Mouse (Mus musculus): ENCODE results near the gene Esyt1. TPM values are rescaled to one million over a fixed set of nuclear protein-coding genes. Genes with fewer than 3 reads are reported as not detected.
"Not testable (repeated sequence)": the region's sequence is repeated elsewhere in the genome, so short reads cannot be mapped to it uniquely, and the experiment has no call there.

Gene Esyt1
- polyA plus RNA-seq, 1 experiment from 2014 or later: 10.0 TPM

GRCm38 (mm10) chr10:128494667-128495245, 30.9 kb downstream of the Esyt1 start:
- Histone ChIP-seq H3K27ac (ENCODE audit: low read depth, low read length) (peak overlapping the region; percentile 83), H3K4me1 (ENCODE audit: control insufficient read depth, insufficient read depth, low read length) (peaks cover 30% of the 10 kb centered on the region), H3K9ac (replicated peaks; ENCODE audit: low read depth, low read length) (peak overlapping the region; percentile 50), H3K27me3 (ENCODE audit: control insufficient read depth, insufficient read depth, low read length) (no peaks in the 10 kb centered on the region), H3K9me3 (ENCODE audit: control insufficient read depth, low read length) (no peaks in the 10 kb centered on the region), H3K4me2 (ENCODE audit: low read depth, low read length) (peak overlapping the region; percentile 82), H3K4me3 (ENCODE audit: low read depth, low read length) (peak overlapping the region; percentile 78), H3K36me3 (ENCODE audit: control insufficient read depth, insufficient read depth, low read length) (peaks cover 19% of the 10 kb centered on the region)
- 62% methylated on average over 11 of the region's 11 CpGs for WGBS
- no peak for ATAC-seq (ENCODE audit: low read depth)

- H3K27me3 ChIP-seq (ENCODE audit: control insufficient read depth, insufficient read depth, low read length): no peaks in the 10 kb centered on the region
- WGBS: under 1% methylated on average over 45 of the region's 45 CpGs
- peak within 1 kb of the TSS; percentile 83 for H3K27ac ChIP-seq (ENCODE audit: low read depth, low read length)
- H3K9ac ChIP-seq (replicated peaks; ENCODE audit: low read depth, low read length): peak within 1 kb of the TSS; percentile 78
- H3K9me3 ChIP-seq (ENCODE audit: control insufficient read depth, low read length): no peaks in the 10 kb centered on the region
- peak; percentile 95 for ATAC-seq (ENCODE audit: low read depth)
- H3K36me3 ChIP-seq (ENCODE audit: control insufficient read depth, insufficient read depth, low read length): peaks cover 27% of the 10 kb centered on the region
- H3K4me2 ChIP-seq (ENCODE audit: low read depth, low read length): peak within 1 kb of the TSS; percentile 82
- peak within 1 kb of the TSS; percentile 78 for H3K4me3 ChIP-seq (ENCODE audit: low read depth, low read length)
- H3K4me1 ChIP-seq (ENCODE audit: control insufficient read depth, insufficient read depth, low read length): peaks cover 24% of the 10 kb centered on the region
Measured at GRCm38 (mm10) chr10:128493695-128494666, 31.7 kb downstream of the Esyt1 start, which contains the start of gene Myl6. Gene Myl6 (minus strand): TSS chr10:128494145.

- H3K9me3 ChIP-seq (ENCODE audit: control insufficient read depth, low read length): no peaks in the 10 kb centered on the region
- peak overlapping the region; percentile 78 for H3K9ac ChIP-seq (replicated peaks; ENCODE audit: low read depth, low read length)
- ATAC-seq (ENCODE audit: low read depth): peak; percentile 18
- peak overlapping the region; percentile 78 for H3K4me3 ChIP-seq (ENCODE audit: low read depth, low read length)
- no peaks in the 10 kb centered on the region for H3K27me3 ChIP-seq (ENCODE audit: control insufficient read depth, insufficient read depth, low read length)
- H3K27ac ChIP-seq (ENCODE audit: low read depth, low read length): peak overlapping the region; percentile 83
- peaks cover 33% of the 10 kb centered on the region for H3K36me3 ChIP-seq (ENCODE audit: control insufficient read depth, insufficient read depth, low read length)
- WGBS: 0% methylated on average over 12 of the region's 12 CpGs
- H3K4me2 ChIP-seq (ENCODE audit: low read depth, low read length): peak overlapping the region; percentile 82
- H3K4me1 ChIP-seq (ENCODE audit: control insufficient read depth, insufficient read depth, low read length): peaks cover 24% of the 10 kb centered on the region
Measured at GRCm38 (mm10) chr10:128493319-128493694, 32.4 kb downstream of the Esyt1 start.

- peak; percentile 24; the same call in 1 of the 2 replicates for ATAC-seq (ENCODE audit: low read depth)
- H3K9ac ChIP-seq (replicated peaks; ENCODE audit: low read depth, low read length): peak overlapping the region; percentile 78
- H3K27ac ChIP-seq (ENCODE audit: low read depth, low read length): peak overlapping the region; percentile 83
- peak overlapping the region; percentile 82 for H3K4me2 ChIP-seq (ENCODE audit: low read depth, low read length)
- peak overlapping the region; percentile 78 for H3K4me3 ChIP-seq (ENCODE audit: low read depth, low read length)
- H3K9me3 ChIP-seq (ENCODE audit: control insufficient read depth, low read length): no peaks in the 10 kb centered on the region
- H3K27me3 ChIP-seq (ENCODE audit: control insufficient read depth, insufficient read depth, low read length): no peaks in the 10 kb centered on the region
- peaks cover 38% of the 10 kb centered on the region for H3K36me3 ChIP-seq (ENCODE audit: control insufficient read depth, insufficient read depth, low read length)
- peaks cover 24% of the 10 kb centered on the region for H3K4me1 ChIP-seq (ENCODE audit: control insufficient read depth, insufficient read depth, low read length)
- WGBS: 30% methylated on average over 12 of the region's 12 CpGs
Measured at GRCm38 (mm10) chr10:128492633-128493311, 32.9 kb downstream of the Esyt1 start.

GRCm38 (mm10) chr10:128492051-128492450, 33.6 kb downstream of the Esyt1 start:
- not testable (repeated sequence) for ATAC-seq (ENCODE audit: low read depth); H3K9me3 ChIP-seq (ENCODE audit: control insufficient read depth, low read length); H3K27me3 ChIP-seq (ENCODE audit: control insufficient read depth, insufficient read depth, low read length); H3K27ac ChIP-seq (ENCODE audit: low read depth, low read length)
- H3K4me3 ChIP-seq (ENCODE audit: low read depth, low read length): peak overlapping the region; percentile 78
- peaks cover 45% of the 10 kb centered on the region for H3K36me3 ChIP-seq (ENCODE audit: control insufficient read depth, insufficient read depth, low read length)
- peak overlapping the region; percentile 82 for H3K4me2 ChIP-seq (ENCODE audit: low read depth, low read length)
- 76% methylated on average over 6 of the region's 8 CpGs for WGBS
- H3K9ac ChIP-seq (replicated peaks; ENCODE audit: low read depth, low read length): peak overlapping the region; percentile 78
- peaks cover 24% of the 10 kb centered on the region for H3K4me1 ChIP-seq (ENCODE audit: control insufficient read depth, insufficient read depth, low read length)

- Histone ChIP-seq H3K4me2 (ENCODE audit: low read depth, low read length) (peak overlapping the region; percentile 82), H3K36me3 (ENCODE audit: control insufficient read depth, insufficient read depth, low read length) (peaks cover 48% of the 10 kb centered on the region), H3K9me3 (ENCODE audit: control insufficient read depth, low read length) (no peaks in the 10 kb centered on the region), H3K4me1 (ENCODE audit: control insufficient read depth, insufficient read depth, low read length) (peaks cover 24% of the 10 kb centered on the region), H3K27ac (ENCODE audit: low read depth, low read length) (peak overlapping the region; percentile 44; the same call in 1 of the 2 replicates), H3K9ac (replicated peaks; ENCODE audit: low read depth, low read length) (0 out of 2 replicates have a peak overlapping the region, but pooled peaks have one; percentile 26), H3K4me3 (ENCODE audit: low read depth, low read length) (no peak overlapping the region; the same call in 1 of the 2 replicates), H3K27me3 (ENCODE audit: control insufficient read depth, insufficient read depth, low read length) (no peaks in the 10 kb centered on the region)
- WGBS: 55% methylated on average over 6 of the region's 6 CpGs
- no peak for ATAC-seq (ENCODE audit: low read depth)
Measured at GRCm38 (mm10) chr10:128491495-128491894, 34.2 kb downstream of the Esyt1 start.

GRCm38 (mm10) chr10:128490912-128491311, 34.8 kb downstream of the Esyt1 start:
- H3K36me3 ChIP-seq (ENCODE audit: control insufficient read depth, insufficient read depth, low read length): peaks cover 54% of the 10 kb centered on the region

GRCm38 (mm10) chr10:128490232-128490631, 35.4 kb downstream of the Esyt1 start:
- H3K4me2 ChIP-seq (ENCODE audit: low read depth, low read length): no peak overlapping the region
- 73% methylated on average over 5 of the region's 5 CpGs for WGBS
- no peak overlapping the region for H3K4me3 ChIP-seq (ENCODE audit: low read depth, low read length)
- no peak for ATAC-seq (ENCODE audit: low read depth)
- H3K27me3 ChIP-seq (ENCODE audit: control insufficient read depth, insufficient read depth, low read length): no peaks in the 10 kb centered on the region
- H3K9ac ChIP-seq (replicated peaks; ENCODE audit: low read depth, low read length): 0 out of 2 replicates have a peak overlapping the region, but pooled peaks have one; percentile 8
- H3K4me1 ChIP-seq (ENCODE audit: control insufficient read depth, insufficient read depth, low read length): peaks cover 24% of the 10 kb centered on the region
- H3K27ac ChIP-seq (ENCODE audit: low read depth, low read length): no peak overlapping the region
- H3K9me3 ChIP-seq (ENCODE audit: control insufficient read depth, low read length): no peaks in the 10 kb centered on the region
- H3K36me3 ChIP-seq (ENCODE audit: control insufficient read depth, insufficient read depth, low read length): peaks cover 60% of the 10 kb centered on the region

More at GRCm38 (mm10) chr10:128490912-128491311, 34.8 kb downstream of the Esyt1 start:
- H3K4me1 ChIP-seq (ENCODE audit: control insufficient read depth, insufficient read depth, low read length): peaks cover 24% of the 10 kb centered on the region
- H3K4me2 ChIP-seq (ENCODE audit: low read depth, low read length): peak overlapping the region; percentile 82; the same call in 1 of the 2 replicates
- peak overlapping the region; percentile 44; the same call in 1 of the 2 replicates for H3K27ac ChIP-seq (ENCODE audit: low read depth, low read length)
- no peak overlapping the region for H3K4me3 ChIP-seq (ENCODE audit: low read depth, low read length)
- no peak overlapping the region for H3K9ac ChIP-seq (replicated peaks; ENCODE audit: low read depth, low read length)
- no peak for ATAC-seq (ENCODE audit: low read depth)
- WGBS: 47% methylated on average over 5 of the region's 5 CpGs
- no peaks in the 10 kb centered on the region for H3K27me3 ChIP-seq (ENCODE audit: control insufficient read depth, insufficient read depth, low read length)
- no peaks in the 10 kb centered on the region for H3K9me3 ChIP-seq (ENCODE audit: control insufficient read depth, low read length)

All from neural tube, embryonic 14.5 days (tissue).